Mouse (Mus musculus) E14TG2a.4 (cell line): ENCODE data around the gene Atxn1.

ENCODE experiments used
- H3K27me3 ChIP-seq: 2 replicates; pipeline ENCODE4 v1.6.1; 2014; ENCODE audit warnings: low read length, control low read depth; ENCODE audit not compliant: insufficient read depth
- H3K36me3 ChIP-seq: 2 replicates; pipeline ENCODE4 v1.6.1; 2014; ENCODE audit warnings: low read length, control low read depth; ENCODE audit not compliant: insufficient read depth
- H3K4me1 ChIP-seq: replicated peaks from 2 replicates; pipeline ENCODE4 v1.6.1; 2014; ENCODE audit warnings: low read depth, low read length, control low read depth
- H3K4me3 ChIP-seq: replicated peaks from 2 replicates; pipeline ENCODE4 v1.5.1; 2014; ENCODE audit warnings: mild to moderate bottlenecking, low read length
- H3K9me3 ChIP-seq: 2 replicates; pipeline ENCODE4 v1.6.1; 2014; ENCODE audit warnings: low read length, control low read depth
- CTCF ChIP-seq: conservative IDR thresholded peaks from 2 replicates; pipeline ENCODE4 v1.5.1; 2014; ENCODE audit warnings: low read length
- NANOG ChIP-seq: IDR thresholded peaks from 2 replicates; pipeline ENCODE4 v1.6.1; 2014; ENCODE audit warnings: borderline replicate concordance, low read length, mixed read lengths
- POU5F1 ChIP-seq: IDR thresholded peaks from 2 replicates; pipeline ENCODE4 v1.6.1; 2014; ENCODE audit warnings: low read length, borderline replicate concordance

Atxn1 gene

DNA sequence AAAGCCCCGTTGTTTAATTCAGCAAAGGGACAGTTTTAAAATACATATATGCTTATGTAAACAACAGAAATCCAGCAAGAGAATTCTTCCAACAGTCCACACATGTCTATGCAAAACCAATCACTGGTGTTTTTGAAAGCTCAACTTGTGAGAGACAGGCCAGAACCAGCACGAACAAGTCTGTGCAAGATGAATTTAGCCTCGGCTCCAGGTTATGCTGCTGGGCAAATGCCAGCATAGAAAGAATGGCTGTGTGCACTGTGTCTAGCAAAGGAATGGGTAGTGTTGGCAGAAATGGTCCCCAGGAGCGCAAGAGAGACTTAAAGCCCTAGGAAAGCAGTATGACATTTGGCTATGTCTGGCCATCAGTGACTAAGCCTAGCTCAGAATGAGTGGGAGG, 24.1 kb downstream of the Atxn1 start:
- TF ChIP-seq POU5F1, result no peak
- no peak for TF ChIP-seq NANOG
- no peak for TF ChIP-seq CTCF
- H3K36me3 ChIP-seq, result no peaks in the 10 kb centered on the region
- H3K4me3 ChIP-seq, result no peak overlapping the region
- H3K4me1 ChIP-seq, result no peaks in the 10 kb centered on the region; the same call in 1 of the 2 replicates
- H3K27me3 ChIP-seq, result no peaks in the 10 kb centered on the region; the same call in 1 of the 2 replicates
- H3K9me3 ChIP-seq, result no peaks in the 10 kb centered on the region

DNA sequence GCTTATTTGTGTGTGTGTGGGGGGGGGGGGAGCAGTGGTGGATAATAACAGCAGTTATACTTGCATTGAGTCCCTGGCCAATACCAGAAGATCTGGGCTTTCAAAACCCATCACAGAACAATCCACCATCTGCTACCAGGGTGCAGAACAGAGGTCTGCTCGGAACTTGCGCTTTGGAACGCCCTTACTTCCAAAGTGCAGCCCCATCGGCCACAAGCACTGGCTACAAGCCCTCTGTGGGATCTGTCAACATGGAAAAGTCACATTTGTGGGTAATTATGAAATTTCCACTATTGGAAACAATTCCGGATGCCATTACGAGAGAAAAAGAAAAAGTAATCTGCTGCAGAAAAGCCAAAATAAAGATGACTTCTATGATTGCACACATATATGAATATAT, 25.2 kb downstream of the Atxn1 start:
- Histone ChIP-seq H3K27me3 (no peaks in the 10 kb centered on the region), H3K9me3 (no peaks in the 10 kb centered on the region), H3K36me3 (no peaks in the 10 kb centered on the region), H3K4me1 (no peaks in the 10 kb centered on the region; the same call in 1 of the 2 replicates), H3K4me3 (no peak overlapping the region)
- TF ChIP-seq NANOG (no peak), CTCF (no peak), POU5F1 (no peak)

DNA sequence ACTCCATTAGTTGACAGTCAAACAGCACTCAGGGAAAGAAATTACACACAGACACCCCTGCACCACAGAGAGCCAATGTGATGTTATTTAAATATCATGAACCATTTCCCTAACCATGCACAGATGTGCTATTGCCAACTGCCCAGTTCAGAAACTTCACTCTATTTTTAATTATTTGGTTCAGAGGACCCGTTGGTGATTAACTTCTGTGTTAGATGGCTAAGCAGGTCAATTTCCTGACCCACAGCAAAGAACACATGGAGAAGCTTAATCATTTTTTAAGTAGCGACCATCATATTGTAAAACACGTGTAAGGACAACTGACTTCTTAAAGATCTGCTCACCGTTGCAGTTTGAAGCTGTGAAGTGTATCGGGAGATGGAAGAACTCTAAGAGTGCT, 26.7 kb downstream of the Atxn1 start:
- H3K36me3 ChIP-seq, result no peaks in the 10 kb centered on the region

DNA sequence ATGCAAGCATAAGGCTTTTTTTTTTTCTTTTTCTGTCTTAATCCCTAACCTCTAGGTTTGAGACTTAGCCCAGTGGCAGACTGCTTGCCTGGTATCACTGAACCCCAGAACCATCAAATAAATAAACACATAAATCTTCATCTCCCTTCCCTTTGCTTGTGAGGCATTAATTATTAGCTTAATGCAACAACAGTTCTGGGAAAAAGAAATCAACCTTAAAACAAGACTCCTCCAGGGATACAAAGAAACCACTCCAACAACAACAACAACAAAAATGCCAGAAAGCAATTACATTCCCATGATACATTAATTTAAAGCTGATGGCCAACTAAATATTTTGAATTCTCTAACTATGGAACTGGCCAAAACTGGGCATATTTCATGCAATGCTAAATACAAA, 28.0 kb downstream of the Atxn1 start:
- Histone ChIP-seq H3K4me3 (no peak overlapping the region), H3K27me3 (no peaks in the 10 kb centered on the region), H3K4me1 (no peaks in the 10 kb centered on the region), H3K36me3 (no peaks in the 10 kb centered on the region), H3K9me3 (no peaks in the 10 kb centered on the region)
- TF ChIP-seq POU5F1, result no peak
- no peak for TF ChIP-seq CTCF
- no peak for TF ChIP-seq NANOG

More for the DNA sequence above, 26.7 kb downstream of the Atxn1 start:
- no peak overlapping the region for H3K4me3 ChIP-seq
- TF ChIP-seq POU5F1 (no peak), NANOG (no peak), CTCF (no peak)
- H3K4me1 ChIP-seq, result no peaks in the 10 kb centered on the region
- H3K27me3 ChIP-seq, result no peaks in the 10 kb centered on the region
- H3K9me3 ChIP-seq, result no peaks in the 10 kb centered on the region

DNA sequence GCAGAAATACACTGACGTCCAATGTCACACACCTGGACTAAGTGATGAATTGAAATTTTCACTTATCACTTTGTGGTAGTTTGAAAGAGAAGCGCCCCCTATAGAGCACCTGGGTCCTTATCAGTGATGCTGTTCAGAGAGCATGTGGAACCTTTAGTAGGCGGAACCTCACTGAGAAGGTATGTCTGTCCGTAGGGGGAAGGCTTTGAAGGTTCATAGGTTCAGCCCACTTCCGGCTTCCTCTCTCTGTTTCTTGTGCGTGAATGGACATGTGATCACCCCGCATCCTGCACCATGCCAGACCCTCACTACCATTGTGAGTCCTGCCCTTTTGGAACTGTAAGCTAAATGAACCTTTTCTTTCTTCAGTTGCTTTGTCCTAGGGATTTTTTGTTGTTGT, 29.0 kb downstream of the Atxn1 start:
- H3K9me3 ChIP-seq, result no peaks in the 10 kb centered on the region; the same call in 1 of the 2 replicates
- no peaks in the 10 kb centered on the region for H3K4me1 ChIP-seq
- no peaks in the 10 kb centered on the region for H3K36me3 ChIP-seq
- H3K27me3 ChIP-seq, result no peaks in the 10 kb centered on the region
- H3K4me3 ChIP-seq, result no peak overlapping the region
- TF ChIP-seq NANOG (no peak), CTCF (no peak), POU5F1 (no peak)

DNA sequence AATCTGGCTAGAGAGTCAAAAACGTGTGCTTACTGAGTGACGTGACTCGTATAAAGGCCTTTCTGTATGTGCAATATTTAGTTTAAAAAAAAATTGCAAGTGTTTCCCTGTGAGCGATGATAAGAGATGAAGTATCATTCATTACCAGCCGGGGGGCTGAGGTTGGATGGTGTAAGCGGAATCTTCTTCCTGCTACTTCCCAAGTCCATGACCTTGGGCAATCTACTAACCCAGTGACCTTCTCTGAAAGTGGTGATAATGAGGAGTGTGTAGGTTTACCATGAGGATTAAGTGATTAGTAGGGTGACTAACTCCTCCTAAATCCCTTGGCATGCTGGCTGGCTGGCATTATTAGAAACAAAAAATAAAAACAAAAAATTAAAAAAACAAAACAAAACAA, 30.0 kb downstream of the Atxn1 start:
- TF ChIP-seq NANOG (no peak), CTCF (no peak), POU5F1 (no peak)
- H3K4me1 ChIP-seq, result no peaks in the 10 kb centered on the region
- no peaks in the 10 kb centered on the region for H3K27me3 ChIP-seq
- no peaks in the 10 kb centered on the region for H3K36me3 ChIP-seq
- no peaks in the 10 kb centered on the region; the same call in 1 of the 2 replicates for H3K9me3 ChIP-seq
- no peak overlapping the region for H3K4me3 ChIP-seq

DNA sequence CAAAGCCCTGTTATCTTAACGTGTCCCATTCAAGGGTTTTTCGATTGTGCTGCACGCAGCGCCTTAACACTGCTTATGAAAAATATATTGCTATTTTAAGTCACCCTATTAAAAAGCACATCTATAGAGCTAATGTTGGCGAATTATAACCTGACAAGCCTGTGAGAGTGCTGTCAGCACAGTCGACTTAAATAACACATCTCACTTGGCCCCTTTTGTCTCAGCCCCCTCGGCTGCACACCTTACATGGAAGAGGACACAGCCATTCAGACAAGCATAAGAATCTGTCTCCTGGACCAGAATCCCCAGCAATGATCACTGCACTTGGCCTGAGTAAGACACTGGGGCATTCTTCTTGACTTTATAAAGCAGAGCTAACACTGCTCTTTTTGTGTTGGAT, 30.7 kb downstream of the Atxn1 start:
- H3K27me3 ChIP-seq, result no peaks in the 10 kb centered on the region
- H3K9me3 ChIP-seq, result no peaks in the 10 kb centered on the region; the same call in 1 of the 2 replicates
- no peaks in the 10 kb centered on the region for H3K4me1 ChIP-seq
- no peaks in the 10 kb centered on the region for H3K36me3 ChIP-seq
- H3K4me3 ChIP-seq, result no peak overlapping the region
- TF ChIP-seq POU5F1 (no peak), CTCF (no peak), NANOG (no peak)

DNA sequence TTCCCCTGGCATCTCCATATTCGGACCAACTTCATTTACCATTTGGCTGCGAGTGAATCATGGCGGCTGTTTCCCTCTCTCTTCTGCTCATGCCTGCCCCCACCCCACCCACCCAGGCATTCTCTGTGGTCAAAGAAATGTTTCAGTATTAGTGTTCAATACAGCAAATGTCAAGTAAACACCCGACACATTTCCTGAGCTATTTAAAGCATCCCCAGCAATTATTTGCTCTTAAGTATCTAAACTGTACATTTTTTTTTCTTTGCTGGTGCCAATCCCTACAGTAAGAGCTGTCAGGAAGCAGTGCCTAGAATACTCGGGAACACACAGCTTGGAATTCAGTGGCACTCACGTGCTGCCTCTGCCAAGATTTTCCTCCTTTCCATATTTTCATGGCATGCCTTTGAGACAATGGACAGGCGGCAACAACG, 32.3 kb downstream of the Atxn1 start:
- Histone ChIP-seq H3K27me3 (no peaks in the 10 kb centered on the region), H3K4me3 (no peak overlapping the region), H3K4me1 (no peaks in the 10 kb centered on the region), H3K9me3 (no peaks in the 10 kb centered on the region; the same call in 1 of the 2 replicates), H3K36me3 (no peaks in the 10 kb centered on the region)
- no peak for TF ChIP-seq CTCF
- TF ChIP-seq NANOG, result no peak
- TF ChIP-seq POU5F1, result no peak

DNA sequence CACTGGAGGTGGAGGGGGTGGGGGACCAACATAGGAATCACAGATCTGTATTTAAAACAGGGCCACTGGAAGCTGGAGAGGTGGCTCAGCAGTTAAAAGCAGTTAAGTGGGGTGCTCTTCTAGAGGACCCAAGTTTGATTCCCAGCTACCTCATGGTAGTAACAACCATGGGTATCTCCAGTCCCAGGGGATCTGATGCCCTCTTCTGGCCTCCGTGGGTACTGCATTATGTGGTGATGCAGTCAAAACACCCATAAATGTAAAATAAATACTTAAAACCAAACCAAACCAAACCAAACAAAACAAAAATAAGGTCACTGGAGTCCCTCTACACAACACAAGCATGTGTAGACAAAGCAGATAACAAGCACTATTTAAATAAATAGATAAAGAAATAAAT, 32.9 kb downstream of the Atxn1 start:
- H3K4me3 ChIP-seq, result no peak overlapping the region
- H3K36me3 ChIP-seq, result no peaks in the 10 kb centered on the region
- H3K27me3 ChIP-seq, result no peaks in the 10 kb centered on the region
- TF ChIP-seq CTCF, result peak; percentile 58
- no peak for TF ChIP-seq POU5F1
- TF ChIP-seq NANOG, result no peak
- no peaks in the 10 kb centered on the region; the same call in 1 of the 2 replicates for H3K9me3 ChIP-seq
- no peaks in the 10 kb centered on the region for H3K4me1 ChIP-seq

DNA sequence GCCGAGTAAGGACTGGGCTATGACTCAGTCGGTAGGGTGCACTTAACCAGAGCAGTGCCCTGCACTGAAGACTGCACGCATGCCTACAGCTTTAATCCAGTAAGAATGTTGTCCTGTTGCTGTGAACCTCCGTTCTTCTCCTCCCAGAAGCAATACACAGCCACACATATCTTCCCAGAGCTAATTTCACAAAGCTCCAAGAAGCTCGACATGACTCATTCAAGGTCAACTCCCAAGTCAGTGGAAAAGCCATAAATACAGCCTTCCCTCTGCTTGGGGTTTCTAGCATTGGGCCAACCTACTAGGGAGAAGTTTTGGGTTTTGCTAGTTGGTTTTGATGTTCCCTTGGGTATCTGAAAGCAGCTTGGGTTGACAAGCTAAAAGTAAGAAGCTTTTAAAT, 33.6 kb downstream of the Atxn1 start:
- H3K9me3 ChIP-seq, result no peaks in the 10 kb centered on the region; the same call in 1 of the 2 replicates
- TF ChIP-seq NANOG (no peak), POU5F1 (no peak), CTCF (no peak)
- H3K36me3 ChIP-seq, result no peaks in the 10 kb centered on the region

More for the DNA sequence above, 33.6 kb downstream of the Atxn1 start:
- Histone ChIP-seq H3K27me3 (no peaks in the 10 kb centered on the region), H3K4me3 (no peak overlapping the region), H3K4me1 (no peaks in the 10 kb centered on the region)
